Mouse (Mus musculus) A20 (cell line): ENCODE measurements at regions not wholly inside any gene's neighbourhood (a gene's known extent, or its start where the extent isn't known, plus 50 kb on each side); places are given as distances from the start of the nearest gene placed in this dataset.

Source experiments
- DNase-seq: peaks from one replicate; pipeline ENCODE4 v3.0.0-alpha.2; 2011; ENCODE audit warnings: low read depth, low spot score

- no peak for DNase-seq
Observed at GRCm38 (mm10) chr13:3709982-3710618, 76.3 kb downstream of the Asb13 start.

- no peak for DNase-seq
Observed at GRCm38 (mm10) chr13:3708896-3709631, 75.2 kb downstream of the Asb13 start.
